Mouse (Mus musculus) CD4-positive, CD25-positive, alpha-beta regulatory T cell, adult 9 weeks (primary cell): ENCODE data around the gene Stk24. TPM values are rescaled to one million over a fixed set of nuclear protein-coding genes. Genes with fewer than 3 reads are reported as not detected.

Source experiments
- polyA plus RNA-seq: library from polyadenylated mRNA; unstranded; fragments of 100-300 nt; shearing (Covaris generic); gene quantifications from one replicate; pipeline ENCODE4 v1.2.1, GENCODE M21; 2017

The Stk24 gene
- polyA plus RNA-seq: 11.0 TPM

GRCm38 (mm10) chr14:121379827-121380145 is at the start of gene Stk24:
TSS of gene Stk24 (minus strand) at chr14:121380011.

Other genes starting within 250 kb of the Stk24 start
- 0.31 TPM for gene Slc15a1, start 125.2 kb upstream of the Stk24 start, polyA plus RNA-seq